Mouse (Mus musculus): Measurements from ENCODE around the gene Hist1h3a. TPM values are rescaled to one million over a fixed set of nuclear protein-coding genes. Genes with fewer than 3 reads are reported as not detected.

The Hist1h3a gene
- total RNA-seq, 2 experiments from 2014 or later, result 159 to 176 TPM

GRCm38 (mm10) chr13:23759251-23759771 lies 2.9 kb downstream of the Hist1h3a start:
- no peak for DNase-seq

DNA sequence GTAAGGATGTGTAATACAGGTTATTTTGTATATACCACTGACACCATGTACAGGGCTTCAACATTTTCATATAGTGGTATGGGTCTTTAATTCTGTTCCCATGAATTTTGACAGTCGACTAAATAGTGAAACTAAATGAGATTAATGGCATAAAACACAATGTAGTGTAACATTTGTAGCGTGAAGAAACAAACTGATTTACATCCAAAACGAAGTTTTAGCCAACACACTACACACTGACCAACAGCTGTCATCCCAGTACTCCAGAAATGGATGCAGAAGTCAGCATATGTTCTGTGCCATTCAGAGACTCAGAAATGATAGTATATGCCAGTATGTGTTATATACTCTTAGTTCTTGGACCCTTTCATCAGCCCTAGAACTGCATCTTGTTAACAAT lies 4.3 kb downstream of the Hist1h3a start:
- no peak for DNase-seq

GRCm38 (mm10) chr13:23757211-23757773 lies 4.9 kb downstream of the Hist1h3a start:
- no peak for DNase-seq

DNA sequence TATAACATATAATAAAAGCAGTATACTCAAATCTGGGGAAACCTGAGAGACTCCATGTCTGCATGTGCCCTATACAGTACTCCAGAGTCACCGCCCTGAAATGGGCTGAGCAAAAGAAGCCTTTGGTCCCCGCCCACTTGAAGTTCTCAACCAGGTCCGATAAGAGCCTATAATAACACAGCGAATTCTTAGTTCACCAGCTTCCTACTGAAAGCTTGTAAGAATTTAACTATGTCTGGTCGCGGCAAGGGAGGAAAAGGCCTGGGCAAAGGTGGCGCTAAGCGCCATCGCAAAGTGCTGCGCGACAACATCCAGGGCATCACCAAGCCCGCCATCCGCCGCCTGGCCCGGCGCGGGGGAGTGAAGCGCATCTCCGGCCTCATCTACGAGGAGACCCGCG lies 5.4 kb downstream of the Hist1h3a start, which contains the start of gene Hist1h4b:
Hist1h4b (plus strand) TSS at position 224 of the 400 bp plus-strand sequence.
- peak; percentile 51 for DNase-seq

- no peak for DNase-seq
Observed at GRCm38 (mm10) chr13:23755000-23755399, 7.2 kb downstream of the Hist1h3a start.

- no peak for DNase-seq
Observed at GRCm38 (mm10) chr13:23753314-23754078, 8.7 kb downstream of the Hist1h3a start.

DNA sequence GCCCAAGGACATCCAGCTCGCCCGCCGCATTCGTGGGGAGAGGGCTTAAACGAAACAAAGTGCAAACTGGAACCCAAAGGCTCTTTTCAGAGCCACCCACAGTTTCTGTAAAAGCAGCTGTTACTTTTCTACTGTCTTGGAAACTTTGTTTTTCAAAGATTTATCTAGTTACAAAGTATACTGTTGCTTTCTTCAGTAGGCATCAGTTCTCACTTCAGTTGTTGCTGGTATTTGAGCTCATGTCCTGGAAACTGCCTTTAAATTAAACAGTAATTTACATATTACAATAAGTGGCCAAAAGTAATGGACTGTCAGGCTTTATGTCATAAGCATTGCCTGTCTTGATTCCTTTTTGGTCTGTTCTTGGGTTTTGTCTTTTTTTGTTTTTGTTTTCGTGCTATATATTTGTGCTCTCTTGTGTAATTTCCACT lies 9.4 kb downstream of the Hist1h3a start:
- DNase-seq, result no peak

GRCm38 (mm10) chr13:23752067-23752741 lies 10.0 kb downstream of the Hist1h3a start, which contains the start of gene Hist1h3b:
Gene Hist1h3b, plus strand, starts transcription at chr13:23752267.
- DNase-seq, result peak; percentile 82

GRCm38 (mm10) chr13:23751478-23751956 lies 10.7 kb downstream of the Hist1h3a start:
- no peak for DNase-seq

DNA sequence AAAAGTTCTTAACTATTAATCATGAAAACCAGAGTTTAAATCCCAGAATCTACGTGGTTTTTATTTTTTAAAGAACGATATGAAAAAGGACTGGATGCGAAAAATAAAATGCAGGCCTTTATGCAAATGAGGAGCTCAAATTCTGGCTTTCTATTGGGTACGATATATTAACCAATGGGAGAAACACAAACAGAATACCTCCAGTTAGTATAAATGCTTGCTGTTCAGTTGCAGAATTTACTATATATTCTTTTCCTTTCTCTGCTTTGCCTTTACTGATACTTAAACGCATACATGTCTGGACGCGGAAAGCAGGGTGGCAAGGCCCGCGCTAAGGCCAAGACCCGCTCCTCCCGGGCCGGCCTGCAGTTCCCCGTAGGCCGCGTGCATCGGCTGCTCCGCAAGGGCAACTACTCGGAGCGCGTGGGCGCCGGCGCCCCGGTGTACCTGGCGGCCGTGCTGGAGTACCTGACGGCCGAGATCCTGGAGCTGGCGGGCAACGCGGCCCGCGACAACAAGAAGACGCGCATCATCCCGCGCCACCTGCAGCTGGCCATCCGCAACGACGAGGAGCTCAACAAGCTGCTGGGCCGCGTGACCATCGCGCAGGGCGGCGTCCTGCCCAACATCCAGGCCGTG lies 11.2 kb downstream of the Hist1h3a start, which contains the start of gene Hist1h2ab:
Hist1h2ab (plus strand) TSS at position 288 of the 639 bp plus-strand sequence.
- DNase-seq, result peak; percentile 39

DNA sequence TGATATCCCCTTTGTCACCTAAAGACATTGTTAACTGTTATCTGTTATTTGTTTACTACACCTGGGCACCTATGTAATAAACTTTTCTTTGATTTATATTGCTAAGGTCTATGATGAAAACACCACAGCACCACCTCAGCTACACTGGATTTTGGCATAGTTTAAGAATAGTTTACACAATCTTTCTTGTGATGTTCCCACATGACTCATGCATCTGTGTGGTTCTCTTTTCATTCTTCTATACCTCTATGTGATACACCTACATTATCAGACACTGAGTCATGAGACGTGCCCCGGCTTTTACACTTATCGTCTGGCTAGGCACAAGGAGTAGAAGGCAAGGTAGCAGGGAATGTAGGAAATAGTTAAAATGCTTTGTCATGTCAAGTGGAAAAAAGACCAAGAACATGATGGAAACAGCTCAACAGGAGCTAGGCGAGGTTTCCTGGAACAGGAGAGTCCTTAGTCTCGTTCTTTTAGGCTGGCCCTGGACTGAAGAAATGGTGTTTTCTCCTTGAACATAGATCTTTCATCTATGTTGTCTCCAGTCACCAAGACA lies 12.5 kb downstream of the Hist1h3a start:
- DNase-seq, result no peak

DNA sequence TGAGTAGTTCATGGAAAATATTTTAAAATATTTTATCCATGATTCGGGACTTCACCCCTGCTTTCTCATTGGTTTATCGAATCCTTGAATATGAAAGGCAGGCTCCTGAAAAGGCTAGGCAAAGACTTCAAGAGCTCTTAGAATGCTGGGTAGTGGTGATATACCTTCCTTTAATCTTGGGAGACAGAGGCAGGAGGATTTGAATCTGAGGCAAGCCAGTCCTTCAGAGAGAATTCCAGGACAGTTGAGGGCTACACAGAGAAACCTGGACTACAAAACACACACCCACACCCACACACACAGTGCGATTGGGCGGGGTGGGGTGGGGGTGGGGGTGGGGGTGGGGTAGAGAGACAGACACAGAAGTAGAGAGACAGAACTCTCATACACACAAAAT lies 14.3 kb downstream of the Hist1h3a start:
- no peak for DNase-seq

DNA sequence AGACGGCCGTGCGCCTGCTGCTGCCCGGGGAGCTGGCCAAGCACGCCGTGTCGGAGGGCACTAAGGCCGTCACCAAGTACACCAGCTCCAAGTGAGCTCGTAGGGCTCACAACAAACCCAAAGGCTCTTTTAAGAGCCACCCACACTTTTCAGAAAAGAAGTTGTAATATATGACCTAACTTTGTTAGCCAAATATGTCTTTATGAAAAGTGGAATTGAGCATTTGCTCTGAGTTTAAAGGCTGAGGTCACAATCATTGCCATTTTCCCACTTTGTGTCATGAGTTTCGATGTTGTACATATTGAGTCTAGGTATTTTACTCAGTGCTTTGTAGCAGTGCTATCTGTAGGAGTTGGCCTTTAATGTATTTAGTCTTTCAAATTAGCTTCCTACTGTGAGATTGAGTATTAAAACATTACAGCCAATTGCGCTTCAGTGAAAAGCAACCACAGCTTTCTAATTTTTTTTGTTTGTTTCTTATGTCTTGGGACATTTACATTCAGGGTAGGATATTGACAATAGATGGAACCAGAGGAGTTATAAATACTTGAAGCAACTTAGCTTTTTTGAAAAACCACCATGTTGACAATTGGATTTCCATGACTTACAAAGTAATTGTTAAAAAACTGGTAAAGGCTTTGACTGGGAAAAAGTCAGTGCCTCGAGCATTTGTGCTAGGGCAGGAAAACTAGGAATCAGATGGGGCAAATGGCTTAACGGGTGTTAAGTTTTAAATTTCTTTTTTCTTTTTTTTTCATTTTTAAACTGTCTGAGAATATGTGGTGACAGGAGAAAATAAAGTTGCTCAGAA lies 14.9 kb downstream of the Hist1h3a start:
- no peak for DNase-seq

DNA sequence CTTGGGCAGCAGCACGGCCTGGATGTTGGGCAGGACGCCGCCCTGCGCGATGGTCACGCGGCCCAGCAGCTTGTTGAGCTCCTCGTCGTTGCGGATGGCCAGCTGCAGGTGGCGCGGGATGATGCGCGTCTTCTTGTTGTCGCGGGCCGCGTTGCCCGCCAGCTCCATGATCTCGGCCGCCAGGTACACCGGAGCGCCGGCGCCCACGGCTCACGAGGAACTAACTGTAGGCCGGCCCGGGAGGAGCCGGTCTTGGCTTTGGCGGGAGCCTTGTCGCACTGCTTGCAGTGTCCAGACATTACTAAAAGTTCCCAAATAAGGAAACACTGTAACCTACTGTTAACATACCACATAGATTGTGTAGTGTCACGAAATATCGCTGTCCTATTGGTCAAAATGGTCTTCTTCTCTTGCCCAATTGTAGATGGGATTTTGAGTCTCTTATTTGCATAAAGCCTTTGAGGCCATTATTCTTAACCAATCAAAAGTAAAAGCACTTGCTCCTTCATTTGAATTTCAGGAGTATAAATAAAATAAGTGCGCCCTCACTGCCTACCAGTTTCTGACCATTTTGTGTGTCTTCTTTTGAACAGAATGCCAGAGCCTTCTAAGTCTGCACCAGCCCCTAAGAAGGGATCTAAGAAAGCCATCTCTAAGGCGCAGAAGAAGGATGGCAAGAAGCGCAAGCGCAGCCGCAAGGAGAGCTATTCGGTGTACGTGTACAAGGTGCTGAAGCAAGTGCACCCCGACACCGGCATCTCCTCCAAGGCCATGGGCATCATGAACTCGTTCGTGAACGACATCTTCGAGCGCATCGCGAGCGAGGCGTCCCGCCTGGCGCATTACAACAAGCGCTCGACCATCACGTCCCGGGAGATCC lies 15.7 kb downstream of the Hist1h3a start, which contains the start of gene Hist1h2bb:
Hist1h2bb (plus strand) TSS at position 534 of the 880 bp plus-strand sequence.
- peak; percentile 61 for DNase-seq

DNA sequence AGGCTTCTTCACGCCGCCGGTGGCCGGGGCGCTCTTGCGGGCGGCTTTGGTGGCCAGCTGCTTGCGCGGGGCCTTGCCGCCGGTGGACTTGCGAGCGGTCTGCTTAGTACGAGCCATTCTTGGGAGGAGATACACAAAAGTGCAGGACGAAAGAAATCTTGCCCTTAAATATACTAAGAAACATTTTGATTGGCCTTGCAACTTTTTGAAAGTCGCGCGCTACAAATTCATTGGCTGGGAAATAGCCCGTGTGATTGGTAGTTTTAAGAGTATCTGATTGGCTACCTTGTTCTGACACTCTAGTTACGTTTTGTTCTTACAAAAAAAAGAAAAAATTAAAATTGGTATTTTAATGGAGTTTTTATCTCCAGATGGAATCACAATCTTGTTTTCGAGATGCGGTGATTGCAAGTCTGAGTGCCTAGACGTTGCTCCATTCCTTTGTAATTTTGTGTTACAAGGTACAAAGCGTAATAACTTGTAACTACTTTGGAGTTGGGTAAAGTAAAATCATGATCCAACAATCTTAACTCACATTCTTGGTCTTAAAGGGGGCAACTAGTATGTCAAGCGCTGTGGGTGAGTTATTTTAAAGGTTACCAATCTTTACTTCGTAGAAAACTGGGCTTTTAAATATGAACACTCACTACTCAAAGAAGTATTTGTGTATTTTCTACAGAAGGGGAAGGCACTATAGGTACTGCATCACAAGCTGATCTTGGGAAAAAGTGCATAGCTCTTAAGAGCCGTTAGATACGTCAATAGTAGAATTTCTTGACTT lies 16.6 kb downstream of the Hist1h3a start, which contains the start of gene Hist1h3c:
Hist1h3c (minus strand) TSS at position 222 of the 781 bp plus-strand sequence.
- DNase-seq, result peak; percentile 82

GRCm38 (mm10) chr13:23744421-23745380 lies 17.5 kb downstream of the Hist1h3a start:
- no peak for DNase-seq

GRCm38 (mm10) chr13:23743963-23744362 lies 18.2 kb downstream of the Hist1h3a start:
- DNase-seq, result no peak

Measured in gastrocnemius, postnatal 10 days (tissue).